Mouse (Mus musculus) ovary, postnatal 10 days (tissue): ENCODE measurements around the gene Smad3.

Experiments
- DNase-seq: peaks from one replicate; pipeline ENCODE4 v3.0.0; 2022; ENCODE audit warnings: low spot score

Smad3 gene

GRCm38 (mm10) chr9:63772452-63772851 lies 14.7 kb upstream of the Smad3 start:
- DNase-seq, result no peak

DNA sequence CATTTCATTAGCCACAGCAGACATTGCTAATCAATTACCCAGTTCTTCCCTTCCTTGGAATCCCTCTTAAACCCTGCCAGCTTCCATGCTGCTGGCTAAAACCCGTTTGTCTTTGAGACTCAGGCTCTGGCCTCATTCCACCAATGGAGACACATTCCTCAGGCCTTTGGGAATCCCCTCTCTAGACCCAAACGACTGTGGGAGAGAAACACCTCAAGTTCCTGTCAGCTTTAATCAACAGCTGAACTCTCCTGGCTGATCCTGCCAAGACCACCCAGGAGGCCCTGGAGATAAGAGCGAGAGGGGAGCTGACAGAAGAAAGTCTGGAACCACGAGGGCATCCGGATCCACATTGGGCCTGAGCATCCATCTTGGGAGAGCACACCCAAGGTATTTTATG lies 13.9 kb upstream of the Smad3 start:
- no peak for DNase-seq

DNA sequence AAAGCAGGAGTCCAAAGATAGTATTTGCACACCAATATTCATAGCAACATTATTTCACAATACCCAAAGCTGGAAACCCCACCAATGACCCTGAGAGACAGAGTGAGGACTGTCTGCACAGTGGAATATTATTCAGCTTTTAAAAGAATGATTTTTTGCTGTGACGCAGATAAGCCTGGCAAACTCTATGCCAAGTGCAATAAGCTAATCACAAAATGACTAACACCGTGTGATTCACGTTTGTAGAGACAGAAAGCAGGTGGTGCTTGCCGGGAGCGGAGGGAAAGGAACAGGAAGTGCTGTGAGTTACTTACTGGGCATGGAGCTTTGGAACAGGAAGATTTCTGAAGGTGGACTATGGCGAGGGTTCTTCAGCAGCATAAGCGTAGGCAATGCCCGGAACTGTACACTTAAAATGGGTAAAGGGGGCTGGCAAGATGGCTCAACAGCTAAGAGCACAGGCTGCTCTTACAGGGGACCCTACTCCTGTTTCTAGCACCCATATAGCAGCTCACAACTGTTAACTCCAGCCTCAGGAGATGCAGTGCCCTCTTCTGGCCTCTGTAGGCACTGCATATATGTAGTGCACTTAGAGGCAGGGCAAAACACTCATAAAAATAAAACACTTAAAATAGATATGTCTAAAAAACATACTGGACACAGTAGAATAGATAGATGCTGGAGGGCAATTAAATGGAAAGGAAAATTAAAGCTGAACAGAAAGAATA lies 3.7 kb upstream of the Smad3 start:
- no peak for DNase-seq

DNA sequence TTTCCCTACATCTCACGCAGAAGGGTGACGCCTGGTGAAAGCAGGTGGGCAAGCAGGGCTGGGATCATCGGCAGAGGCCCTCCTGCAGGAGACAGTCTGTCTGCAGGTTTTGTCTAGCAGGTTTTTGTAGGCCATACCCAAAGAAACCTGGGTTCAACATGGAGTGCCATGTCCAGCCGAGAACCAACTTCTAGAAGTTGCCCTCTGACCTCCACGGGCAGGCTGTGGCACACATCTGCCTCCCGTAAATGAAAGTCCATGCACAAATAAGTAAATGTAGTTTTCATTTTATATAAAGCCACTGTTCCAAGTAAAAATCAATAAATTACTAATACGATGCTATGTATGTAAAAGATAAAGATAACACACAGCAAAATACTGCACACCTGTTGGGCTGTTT lies 3.0 kb upstream of the Smad3 start:
- DNase-seq, result no peak

GRCm38 (mm10) chr9:63759973-63760722 lies 2.4 kb upstream of the Smad3 start:
- DNase-seq, result no peak

DNA sequence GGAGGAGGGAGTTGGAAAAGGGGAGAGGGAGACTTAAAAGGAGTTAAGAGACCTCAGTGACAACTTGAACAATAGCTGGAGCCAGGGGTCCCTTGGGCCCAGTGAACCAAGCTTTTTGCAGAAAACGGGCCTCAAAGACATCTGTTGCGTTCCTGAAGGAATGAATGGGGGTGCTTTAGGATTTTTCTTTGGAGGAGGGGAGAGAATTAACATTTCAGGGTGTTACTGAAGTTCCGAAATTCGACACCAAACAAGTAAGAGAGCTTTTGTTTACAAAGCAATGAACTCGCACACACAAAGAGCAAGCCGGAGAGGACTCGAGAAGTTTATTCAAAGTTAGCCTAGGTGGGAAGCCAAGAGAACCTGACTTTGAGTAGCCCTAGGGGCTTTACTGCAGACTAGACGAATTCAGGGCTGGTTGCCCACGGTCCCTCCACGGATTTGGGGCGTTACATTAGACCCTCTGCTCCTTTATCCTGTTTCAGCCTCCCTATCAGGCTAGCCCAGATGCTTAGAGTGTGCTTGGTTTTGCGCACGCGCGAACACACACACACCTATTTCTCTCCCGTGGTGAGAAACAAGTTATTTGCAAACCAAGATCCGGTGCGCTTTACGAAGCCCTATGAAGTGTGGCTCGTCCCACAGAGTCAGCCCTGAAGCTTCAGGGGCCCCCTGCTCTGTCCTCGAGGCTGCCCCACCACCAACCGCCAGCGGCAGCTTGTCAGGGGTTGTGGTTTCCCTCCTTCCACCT lies 1.0 kb upstream of the Smad3 start:
- no peak for DNase-seq

- DNase-seq, result no peak
Observed at GRCm38 (mm10) chr9:63757462-63757772, 377 bp downstream of the Smad3 start.

- DNase-seq, result no peak
Observed at GRCm38 (mm10) chr9:63756581-63757461, 973 bp downstream of the Smad3 start.

DNA sequence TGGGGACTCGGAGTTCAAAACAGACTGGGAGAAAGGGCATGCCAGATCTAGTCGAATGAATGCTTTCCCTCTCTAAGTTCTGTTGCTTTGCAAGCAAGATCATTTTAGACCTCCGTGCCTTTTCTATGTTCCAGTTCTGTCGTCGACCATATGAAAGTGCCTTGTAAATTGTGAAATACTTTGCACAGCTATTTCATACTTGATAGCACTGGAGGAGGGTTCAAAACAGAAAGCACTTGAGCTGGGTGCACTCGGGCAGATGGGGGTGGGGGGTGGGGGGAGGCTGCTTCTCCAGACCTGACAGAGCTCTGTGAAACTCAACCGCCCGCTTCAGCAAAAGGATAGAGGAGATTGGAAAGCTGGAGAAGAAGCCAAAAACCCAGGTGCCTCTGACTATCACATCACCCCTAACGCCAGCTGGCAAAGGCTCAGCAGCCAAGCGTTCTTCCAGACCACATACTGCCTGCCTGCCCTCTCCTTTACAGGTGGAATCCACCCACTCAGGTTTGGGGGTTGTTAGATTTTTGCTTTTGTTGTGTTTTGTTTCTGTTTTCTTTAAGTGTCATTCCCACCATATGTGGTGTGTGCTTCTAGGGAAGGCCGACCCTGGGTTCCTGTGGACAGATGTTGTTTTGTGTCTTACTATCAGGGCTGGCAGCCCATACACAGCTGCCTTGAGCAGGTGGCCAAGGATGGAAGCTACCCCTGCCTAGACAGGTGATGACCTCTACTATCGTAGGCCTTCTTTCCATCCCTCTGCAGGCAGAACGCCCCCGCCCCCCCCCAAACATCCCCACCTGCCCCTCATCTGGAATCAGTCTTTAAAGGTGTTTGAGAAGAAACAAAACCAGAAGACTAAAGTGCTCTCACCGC lies 1.9 kb downstream of the Smad3 start:
- DNase-seq, result no peak

- no peak for DNase-seq
Observed at GRCm38 (mm10) chr9:63754556-63755510, 3.0 kb downstream of the Smad3 start.

GRCm38 (mm10) chr9:63754039-63754438 lies 3.8 kb downstream of the Smad3 start:
- no peak for DNase-seq

- DNase-seq, result no peak
Observed at GRCm38 (mm10) chr9:63753359-63753758, 4.4 kb downstream of the Smad3 start.

DNA sequence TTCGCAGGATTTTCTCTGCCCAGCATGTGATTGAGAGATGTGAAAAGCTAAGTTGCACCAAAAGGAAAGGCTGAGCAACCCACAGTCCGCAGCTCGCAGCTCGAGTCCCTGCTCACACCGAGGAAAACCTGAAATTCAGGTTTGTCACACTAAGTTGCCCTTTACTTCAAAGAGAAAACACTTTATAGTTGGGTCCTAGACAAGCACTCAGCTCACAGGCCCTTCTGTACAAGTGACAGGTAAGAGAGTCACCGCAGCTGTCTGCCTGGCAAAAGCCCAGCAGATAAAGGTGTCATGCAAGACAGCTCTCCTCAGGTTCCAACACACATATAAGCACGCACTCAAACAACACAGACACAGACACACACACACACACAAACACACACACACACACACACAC lies 5.2 kb downstream of the Smad3 start:
- no peak for DNase-seq

- DNase-seq, result no peak
Observed at GRCm38 (mm10) chr9:63751325-63751724, 6.5 kb downstream of the Smad3 start.

DNA sequence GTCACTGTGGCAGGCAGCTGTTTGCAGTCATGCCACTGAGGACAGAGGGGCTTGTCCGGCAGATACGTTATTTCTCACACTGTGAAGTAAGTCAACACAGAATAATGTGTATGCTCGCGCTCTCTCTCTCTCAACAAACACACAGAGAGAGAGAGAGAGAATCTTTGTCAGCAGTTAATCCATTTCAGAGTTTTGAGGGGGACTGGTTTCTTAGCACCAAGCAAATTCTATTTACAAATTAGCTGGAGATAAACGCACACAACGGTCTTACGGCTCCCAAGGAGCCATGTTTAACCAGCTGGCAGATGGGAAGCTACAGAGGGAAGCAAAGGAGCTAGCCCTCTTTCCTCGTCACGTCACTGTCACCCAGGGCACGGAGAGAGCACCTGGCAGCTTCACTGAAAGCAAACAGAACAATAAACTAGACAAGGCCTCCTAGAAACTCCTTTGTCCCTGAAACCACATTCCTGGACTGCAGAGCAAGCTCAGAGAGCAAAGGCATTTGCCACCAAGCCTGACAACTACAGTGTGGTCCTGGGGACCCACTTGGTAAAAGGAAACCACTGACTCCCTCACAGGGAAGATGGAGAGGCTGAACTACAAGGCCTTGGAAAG lies 7.3 kb downstream of the Smad3 start:
- no peak for DNase-seq

- DNase-seq, result no peak
Observed at GRCm38 (mm10) chr9:63749296-63749915, 8.4 kb downstream of the Smad3 start.

GRCm38 (mm10) chr9:63747645-63748295 lies 10.0 kb downstream of the Smad3 start:
- DNase-seq, result no peak

- no peak for DNase-seq
Observed at GRCm38 (mm10) chr9:63746980-63747379, 10.8 kb downstream of the Smad3 start.
